Mouse (Mus musculus) E14TG2a.4 (cell line): ENCODE results near the gene Lrrc4b.

ENCODE experiments used
- H3K27me3 ChIP-seq: 2 replicates; pipeline ENCODE4 v1.6.1; 2014; ENCODE audit warnings: low read length, control low read depth; ENCODE audit not compliant: insufficient read depth
- H3K36me3 ChIP-seq: 2 replicates; pipeline ENCODE4 v1.6.1; 2014; ENCODE audit warnings: low read length, control low read depth; ENCODE audit not compliant: insufficient read depth
- H3K4me1 ChIP-seq: replicated peaks from 2 replicates; pipeline ENCODE4 v1.6.1; 2014; ENCODE audit warnings: low read depth, low read length, control low read depth
- H3K4me3 ChIP-seq: replicated peaks from 2 replicates; pipeline ENCODE4 v1.5.1; 2014; ENCODE audit warnings: mild to moderate bottlenecking, low read length
- H3K9me3 ChIP-seq: 2 replicates; pipeline ENCODE4 v1.6.1; 2014; ENCODE audit warnings: low read length, control low read depth
- CTCF ChIP-seq: conservative IDR thresholded peaks from 2 replicates; pipeline ENCODE4 v1.5.1; 2014; ENCODE audit warnings: low read length
- NANOG ChIP-seq: IDR thresholded peaks from 2 replicates; pipeline ENCODE4 v1.6.1; 2014; ENCODE audit warnings: borderline replicate concordance, low read length, mixed read lengths
- POU5F1 ChIP-seq: IDR thresholded peaks from 2 replicates; pipeline ENCODE4 v1.6.1; 2014; ENCODE audit warnings: low read length, borderline replicate concordance

Gene Lrrc4b

GRCm38 (mm10) chr7:44484841-44485571, 56.2 kb downstream of the Lrrc4b start:
- Histone ChIP-seq H3K9me3 (no peaks in the 10 kb centered on the region), H3K4me1 (peaks cover 38% of the 10 kb centered on the region), H3K36me3 (peaks cover 29% of the 10 kb centered on the region), H3K4me3 (no peak overlapping the region), H3K27me3 (peaks cover 31% of the 10 kb centered on the region)
- TF ChIP-seq CTCF (peak; percentile 100), NANOG (peak; percentile 70; the same call in 1 of the 2 replicates), POU5F1 (no peak)

GRCm38 (mm10) chr7:44485572-44486195, 56.9 kb downstream of the Lrrc4b start:
- Histone ChIP-seq H3K36me3 (peaks cover 36% of the 10 kb centered on the region), H3K27me3 (peaks cover 24% of the 10 kb centered on the region)
- no peak for TF ChIP-seq CTCF
- no peak for TF ChIP-seq NANOG
- no peak for TF ChIP-seq POU5F1

GRCm38 (mm10) chr7:44486927-44487575, 58.2 kb downstream of the Lrrc4b start:
- H3K4me1 ChIP-seq = peaks cover 46% of the 10 kb centered on the region
- H3K36me3 ChIP-seq = peaks cover 49% of the 10 kb centered on the region
- no peak overlapping the region for H3K4me3 ChIP-seq
- H3K9me3 ChIP-seq = no peaks in the 10 kb centered on the region
- peaks cover 12% of the 10 kb centered on the region for H3K27me3 ChIP-seq
- TF ChIP-seq CTCF = no peak

More at GRCm38 (mm10) chr7:44485572-44486195, 56.9 kb downstream of the Lrrc4b start:
- Histone ChIP-seq H3K4me1 (peaks cover 38% of the 10 kb centered on the region), H3K4me3 (no peak overlapping the region), H3K9me3 (no peaks in the 10 kb centered on the region)

GRCm38 (mm10) chr7:44487936-44488335, 59.1 kb downstream of the Lrrc4b start:
- Histone ChIP-seq H3K4me3 (no peak overlapping the region), H3K36me3 (peaks cover 58% of the 10 kb centered on the region), H3K27me3 (peaks cover 4% of the 10 kb centered on the region; the same call in 1 of the 2 replicates), H3K4me1 (peaks cover 54% of the 10 kb centered on the region), H3K9me3 (no peaks in the 10 kb centered on the region)
- TF ChIP-seq CTCF = no peak

GRCm38 (mm10) chr7:44488545-44488944, 59.7 kb downstream of the Lrrc4b start:
- Histone ChIP-seq H3K27me3 (no peaks in the 10 kb centered on the region), H3K4me3 (no peak overlapping the region)
- TF ChIP-seq NANOG (no peak), CTCF (no peak), POU5F1 (no peak)

GRCm38 (mm10) chr7:44490281-44490680, 61.5 kb downstream of the Lrrc4b start:
- TF ChIP-seq CTCF = no peak
- TF ChIP-seq POU5F1 = no peak
- TF ChIP-seq NANOG = no peak
- no peaks in the 10 kb centered on the region for H3K9me3 ChIP-seq

More at GRCm38 (mm10) chr7:44488545-44488944, 59.7 kb downstream of the Lrrc4b start:
- Histone ChIP-seq H3K36me3 (peaks cover 64% of the 10 kb centered on the region), H3K9me3 (no peaks in the 10 kb centered on the region), H3K4me1 (peaks cover 60% of the 10 kb centered on the region)

GRCm38 (mm10) chr7:44491391-44491790, 62.6 kb downstream of the Lrrc4b start:
- Histone ChIP-seq H3K4me1 (peaks cover 59% of the 10 kb centered on the region), H3K27me3 (no peaks in the 10 kb centered on the region), H3K36me3 (peaks cover 75% of the 10 kb centered on the region), H3K4me3 (no peak overlapping the region), H3K9me3 (no peaks in the 10 kb centered on the region)
- TF ChIP-seq CTCF = no peak
- no peak for TF ChIP-seq POU5F1
- no peak for TF ChIP-seq NANOG

More at GRCm38 (mm10) chr7:44490281-44490680, 61.5 kb downstream of the Lrrc4b start:
- H3K36me3 ChIP-seq = peaks cover 77% of the 10 kb centered on the region
- H3K4me3 ChIP-seq = no peak overlapping the region
- H3K4me1 ChIP-seq = peaks cover 64% of the 10 kb centered on the region
- H3K27me3 ChIP-seq = no peaks in the 10 kb centered on the region

GRCm38 (mm10) chr7:44492166-44492826, 63.5 kb downstream of the Lrrc4b start:
- peaks cover 52% of the 10 kb centered on the region for H3K4me1 ChIP-seq
- no peaks in the 10 kb centered on the region for H3K9me3 ChIP-seq
- H3K36me3 ChIP-seq = peaks cover 67% of the 10 kb centered on the region
- TF ChIP-seq POU5F1 = no peak
- TF ChIP-seq NANOG = no peak
- no peak for TF ChIP-seq CTCF
- no peaks in the 10 kb centered on the region for H3K27me3 ChIP-seq
- H3K4me3 ChIP-seq = 0 out of 2 replicates have a peak overlapping the region, but pooled peaks have one; percentile 10
